Mouse (Mus musculus) CH12.LX (cell line): ENCODE data around the gene Slc16a3. TPM values are rescaled to one million over a fixed set of nuclear protein-coding genes. Genes with fewer than 3 reads are reported as not detected.

ENCODE experiments used
- DNase-seq: peaks from one replicate; pipeline ENCODE4 v3.0.0-alpha.2; 2013; ENCODE audit errors: extremely low read depth
- H3K27ac ChIP-seq: 2 replicates; pipeline ENCODE4 v1.5.1; 2012; ENCODE audit warnings: low read depth, mild to moderate bottlenecking, control low read depth, moderate library complexity; ENCODE audit not compliant: insufficient read depth
- H3K27me3 ChIP-seq: replicated peaks from 2 replicates; pipeline ENCODE3; 2012; ENCODE audit warnings: inconsistent platforms
- H3K36me3 ChIP-seq, 2 experiments: replicated peaks in 1 of 2; 2 replicates each; pipeline versions ENCODE3 to v1.6.1; 2012; ENCODE audit warnings: inconsistent platforms in 1 of 2, low read length in 1 of 2, mild to moderate bottlenecking in 1 of 2, mixed read lengths in 1 of 2, moderate library complexity in 1 of 2; ENCODE audit not compliant: control insufficient read depth in 1 of 2, insufficient read depth in 1 of 2
- H3K4me1 ChIP-seq, 2 experiments: 2 replicates each; pipeline ENCODE4 v1.6.1; 2012; ENCODE audit warnings: inconsistent platforms in 1 of 2, moderate library complexity in 1 of 2; ENCODE audit not compliant: insufficient read depth in 2 of 2, control insufficient read depth in 1 of 2
- H3K4me2 ChIP-seq: 2 replicates; pipeline ENCODE4 v1.6.1; 2012; ENCODE audit warnings: low read depth, mild to moderate bottlenecking, control low read depth; ENCODE audit not compliant: poor library complexity, insufficient read depth, severe bottlenecking
- H3K4me3 ChIP-seq, 3 experiments: fragments of 150-350 bp in 1 of 3; sonication (generic) in 1 of 3; replicated peaks in 1 of 3; 2 replicates each; pipeline versions ENCODE3 to v1.5.1; 2011 to 2012; ENCODE audit warnings: low read depth in 2 of 3, low read length in 2 of 3, mild to moderate bottlenecking in 2 of 3, moderate library complexity in 2 of 3, control low read depth in 1 of 3, improper control_type of control experiment in 1 of 3, inconsistent platforms in 1 of 3, mixed read lengths in 1 of 3; ENCODE audit not compliant: poor library complexity in 1 of 3
- H3K79me2 ChIP-seq: replicated peaks from 2 replicates; pipeline ENCODE4 v1.6.1; 2012; ENCODE audit warnings: mild to moderate bottlenecking, moderate library complexity; ENCODE audit not compliant: control insufficient read depth, poor library complexity, insufficient read depth, severe bottlenecking; ENCODE audit errors: extremely low read depth
- H3K9ac ChIP-seq: 2 replicates; pipeline ENCODE4 v1.6.1; 2012; ENCODE audit warnings: low read depth, mild to moderate bottlenecking, control low read depth, moderate library complexity; ENCODE audit not compliant: insufficient read depth
- H3K9me3 ChIP-seq: replicated peaks from 2 replicates; pipeline ENCODE3; 2012; ENCODE audit warnings: low read length, inconsistent platforms, mixed read lengths
- BHLHE40 ChIP-seq: IDR thresholded peaks from 2 replicates; pipeline ENCODE4 v1.6.1; 2011; ENCODE audit warnings: mild to moderate bottlenecking, low read depth, low read length, improper control_type of control experiment
- E2F4 ChIP-seq: IDR thresholded peaks from 2 replicates; pipeline ENCODE4 v1.6.1; 2011; ENCODE audit warnings: low read depth, low read length, improper control_type of control experiment; ENCODE audit not compliant: insufficient replicate concordance
- ELF1 ChIP-seq: IDR thresholded peaks from 2 replicates; pipeline ENCODE4 v1.6.1; 2014; ENCODE audit warnings: low read depth, mild to moderate bottlenecking, inconsistent platforms, low read length, improper control_type of control experiment
- GABPA ChIP-seq: IDR thresholded peaks from 2 replicates; pipeline ENCODE4 v1.6.1; 2012; ENCODE audit warnings: low read depth, low read length, improper control_type of control experiment, inconsistent platforms; ENCODE audit not compliant: insufficient replicate concordance
- HCFC1 ChIP-seq: IDR thresholded peaks from 2 replicates; pipeline ENCODE4 v1.6.1; 2012; ENCODE audit warnings: low read depth, mild to moderate bottlenecking, inconsistent platforms, low read length, improper control_type of control experiment
- JUN ChIP-seq: IDR thresholded peaks from 2 replicates; pipeline ENCODE4 v1.6.1; 2011; ENCODE audit warnings: low read depth, mild to moderate bottlenecking, low read length, improper control_type of control experiment, moderate library complexity; ENCODE audit not compliant: insufficient read depth
- JUND ChIP-seq: conservative IDR thresholded peaks from 2 replicates; pipeline ENCODE4 v1.6.1; 2011; ENCODE audit warnings: low read depth, low read length, improper control_type of control experiment
- KAT2A ChIP-seq: IDR thresholded peaks from 2 replicates; pipeline ENCODE4 v1.6.1; 2012; ENCODE audit warnings: low read length, improper control_type of control experiment, inconsistent platforms; ENCODE audit not compliant: insufficient replicate concordance
- MAX ChIP-seq: IDR thresholded peaks from 2 replicates; pipeline ENCODE4 v1.6.1; 2011; ENCODE audit warnings: low read length, improper control_type of control experiment
- MXI1 ChIP-seq: IDR thresholded peaks from 2 replicates; pipeline ENCODE4 v1.6.1; 2011; ENCODE audit warnings: mild to moderate bottlenecking, low read depth, low read length, improper control_type of control experiment
- MYC ChIP-seq: IDR thresholded peaks from 2 replicates; pipeline ENCODE4 v1.6.1; 2011; ENCODE audit warnings: low read depth, mild to moderate bottlenecking, improper control_type of control experiment, low read length
- NELFE ChIP-seq: IDR thresholded peaks from 2 replicates; pipeline ENCODE4 v1.6.1; 2011; ENCODE audit warnings: low read depth, low read length, improper control_type of control experiment
- NRF1 ChIP-seq: IDR thresholded peaks from 2 replicates; pipeline ENCODE4 v1.6.1; 2014; ENCODE audit warnings: low read depth, mild to moderate bottlenecking, inconsistent platforms, low read length, improper control_type of control experiment, moderate library complexity
- POLR2AphosphoS2 ChIP-seq: IDR thresholded peaks from 2 replicates; pipeline ENCODE4 v1.6.1; 2011; ENCODE audit warnings: low read depth, low read length, improper control_type of control experiment
- RAD21 ChIP-seq: IDR thresholded peaks from 2 replicates; pipeline ENCODE4 v1.6.1; 2011; ENCODE audit warnings: low read depth, mild to moderate bottlenecking, low read length, improper control_type of control experiment, moderate library complexity
- RCOR1 ChIP-seq: conservative IDR thresholded peaks from 2 replicates; pipeline ENCODE4 v1.6.1; 2012; ENCODE audit warnings: low read depth, mild to moderate bottlenecking, inconsistent platforms, low read length, improper control_type of control experiment
- SMC3 ChIP-seq: IDR thresholded peaks from 2 replicates; pipeline ENCODE4 v1.6.1; 2011; ENCODE audit warnings: low read depth, low read length, improper control_type of control experiment
- TCF12 ChIP-seq: IDR thresholded peaks from 2 replicates; pipeline ENCODE4 v1.6.1; 2014; ENCODE audit warnings: low read depth, mild to moderate bottlenecking, inconsistent platforms, low read length, improper control_type of control experiment
- UBTF ChIP-seq: IDR thresholded peaks from 2 replicates; pipeline ENCODE4 v1.6.1; 2012; ENCODE audit warnings: low read depth, mild to moderate bottlenecking, inconsistent platforms, low read length, improper control_type of control experiment, moderate library complexity
- USF2 ChIP-seq: conservative IDR thresholded peaks from 2 replicates; pipeline ENCODE4 v1.6.1; 2011; ENCODE audit warnings: low read depth, low read length, improper control_type of control experiment
- ZC3H11A ChIP-seq: IDR thresholded peaks from 2 replicates; pipeline ENCODE4 v1.6.1; 2012; ENCODE audit warnings: low read depth, mild to moderate bottlenecking, inconsistent platforms, low read length, improper control_type of control experiment
- ZMIZ1 ChIP-seq: IDR thresholded peaks from 2 replicates; pipeline ENCODE4 v1.6.1; 2012; ENCODE audit warnings: low read depth, mild to moderate bottlenecking, inconsistent platforms, low read length, improper control_type of control experiment
- ZNF384 ChIP-seq: IDR thresholded peaks from 2 replicates; pipeline ENCODE4 v1.6.1; 2012; ENCODE audit warnings: low read depth, low read length, improper control_type of control experiment, inconsistent platforms
- dilution Hi-C: fragments of 300-500 bp; cut with MboI; formaldehyde crosslinking; loops from 2 replicates; pipeline ENCODE4 v1.14.3; 2020; ENCODE audit warnings: low sequenced_read_pairs; ENCODE audit not compliant: extremely low pct_unique_long_range_greater_than_20kb, extremely low pct_ligation_motif_present
- in situ Hi-C: fragments of 300-500 bp; cut with MboI; formaldehyde crosslinking; loops from 3 replicates; pipeline ENCODE4 v1.14.3; 2019; ENCODE audit warnings: low sequenced_read_pairs, low pct_ligation_motif_present, low pct_unique_long_range_greater_than_20kb, mixed read lengths
- polyA plus RNA-seq: library from polyadenylated mRNA; unstranded; fragments of >175 nt; gene quantifications from 2 replicates; pipeline ENCODE4 v1.2.1, GENCODE M21; 2012; ENCODE audit warnings: low read depth; ENCODE audit not compliant: insufficient read length
- total RNA-seq, 2 experiments: library from RNA; depleted of rRNA; stranded (reverse); fragments of 300-350 nt in 1 of 2; fragments of >200 nt in 1 of 2; gene quantifications; 2 replicates each; pipeline ENCODE4 v1.2.3; 2012 to 2014

Gene Slc16a3
- total and polyA plus RNA-seq, 3 experiments = 9.7 to 388 (median 130) TPM

- no peak for TF ChIP-seq USF2
- TF ChIP-seq BHLHE40 = no peak; the same call in 1 of the 2 replicates
- peak; percentile 57; the same call in 1 of the 2 replicates for TF ChIP-seq E2F4
- TF ChIP-seq NELFE = peak; percentile 64
- no peak for TF ChIP-seq ZC3H11A
- 0 out of 2 replicates have a peak, but pooled peaks have one; percentile 54 for TF ChIP-seq RCOR1
- peak; percentile 94 for TF ChIP-seq TCF12
- peak; percentile 63 for TF ChIP-seq NRF1
- TF ChIP-seq UBTF = peak; percentile 86; the same call in 1 of the 2 replicates
- TF ChIP-seq RAD21 = no peak
- TF ChIP-seq HCFC1 = peak; percentile 97
- peak; percentile 99 for TF ChIP-seq MXI1
- peak; percentile 93 for TF ChIP-seq KAT2A
- TF ChIP-seq JUND = no peak
Observed at GRCm38 (mm10) chr11:120932564-120933398, 15.5 kb upstream of the Slc16a3 start, which contains the start of gene Ccdc57 (continued).

DNA sequence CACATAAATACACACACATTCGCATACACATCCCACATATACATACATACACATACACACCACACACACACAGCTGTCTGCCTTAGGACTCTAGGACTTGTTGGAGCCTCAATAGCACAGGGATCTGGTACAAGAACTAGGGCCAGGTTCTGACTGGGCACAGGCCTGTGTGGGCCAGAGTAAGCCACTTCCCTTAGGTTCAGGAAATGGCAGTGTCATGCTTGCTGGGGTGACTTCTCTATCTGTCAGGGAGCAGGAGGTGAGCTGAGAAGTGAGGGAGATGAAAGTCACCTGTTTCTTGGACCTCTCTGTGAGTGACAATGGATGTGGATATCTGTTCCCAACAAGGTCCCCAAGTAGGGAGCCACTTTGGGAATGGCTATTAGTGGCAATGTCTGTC lies 10.3 kb upstream of the Slc16a3 start:
- no peaks in the 10 kb centered on the region for H3K27me3 ChIP-seq
- H3K36me3 ChIP-seq = no peaks in the 10 kb centered on the region
- H3K27ac ChIP-seq = no peak overlapping the region
- peaks cover 3% of the 10 kb centered on the region for H3K9me3 ChIP-seq
- peaks cover 24% of the 10 kb centered on the region in 2 experiments for H3K4me1 ChIP-seq
- no peak for TF ChIP-seq E2F4
- no peak for TF ChIP-seq ZC3H11A
- TF ChIP-seq GABPA = no peak
- TF ChIP-seq ELF1 = no peak
- no peak for TF ChIP-seq SMC3
- TF ChIP-seq ZNF384 = no peak
- TF ChIP-seq MAX = no peak
- TF ChIP-seq MYC = no peak
- no peak for TF ChIP-seq JUND
- TF ChIP-seq ZMIZ1 = no peak
- TF ChIP-seq JUN = no peak
- no peak for TF ChIP-seq POLR2AphosphoS2
- no peak overlapping the region for H3K4me3 ChIP-seq
- no peak overlapping the region for H3K9ac ChIP-seq
- no peak overlapping the region for H3K4me2 ChIP-seq
- no peak for DNase-seq
- in situ Hi-C loops (no loop called here), dilution Hi-C loops (no loop called here)
- no peaks in the 10 kb centered on the region for H3K79me2 ChIP-seq
